Mouse (Mus musculus) lung, embryonic 14.5 days (tissue): Measurements from ENCODE around the gene Supt20. TPM values are rescaled to one million over a fixed set of nuclear protein-coding genes. Genes with fewer than 3 reads are reported as not detected.

ENCODE experiments used
- ATAC-seq: fragments of 200-750 bp; cut with Nextera tagmentation; 2 replicates; pipeline ENCODE4 v1.8.0; 2017; ENCODE audit warnings: mild to moderate bottlenecking, moderate TSS enrichment, moderate library complexity; ENCODE audit not compliant: insufficient read depth
- DNase-seq: peaks from one replicate; pipeline ENCODE4 v3.0.0-alpha.2; 2015
- H3K27ac ChIP-seq: fragments of 300-500 bp; sonication (generic); 2 replicates; pipeline ENCODE4 v1.5.1; 2014; ENCODE audit warnings: low read depth, mild to moderate bottlenecking, moderate library complexity
- H3K27me3 ChIP-seq: fragments of 300-500 bp; sonication (generic); 2 replicates; pipeline ENCODE4 v1.6.1; 2014; ENCODE audit warnings: low read length, control low read depth; ENCODE audit not compliant: insufficient read depth
- H3K36me3 ChIP-seq: fragments of 300-500 bp; sonication (generic); 2 replicates; pipeline ENCODE4 v1.6.1; 2014; ENCODE audit warnings: control low read depth; ENCODE audit not compliant: insufficient read depth
- H3K4me1 ChIP-seq: fragments of 300-500 bp; sonication (generic); 2 replicates; pipeline ENCODE4 v1.6.1; 2014; ENCODE audit warnings: antibody characterized with exemption, control low read depth; ENCODE audit not compliant: insufficient read depth
- H3K4me2 ChIP-seq: fragments of 300-500 bp; sonication (generic); 2 replicates; pipeline ENCODE4 v1.6.1; 2014; ENCODE audit warnings: mild to moderate bottlenecking
- H3K4me3 ChIP-seq: fragments of 300-500 bp; sonication (generic); 2 replicates; pipeline ENCODE4 v1.5.1; 2014; ENCODE audit warnings: low read depth, low read length
- H3K9ac ChIP-seq: fragments of 300-500 bp; sonication (generic); 2 replicates; pipeline ENCODE4 v1.6.1; 2014
- H3K9me3 ChIP-seq: fragments of 300-500 bp; sonication (generic); 2 replicates; pipeline ENCODE4 v1.6.1; 2016; ENCODE audit warnings: low read depth, low read length, control low read depth
- CTCF ChIP-seq: IDR thresholded peaks from 2 replicates; pipeline ENCODE4 v1.5.1; 2016; ENCODE audit warnings: antibody characterized with exemption, low read depth
- WGBS: fragments of 180-500 bp; shearing (Covaris S2); extraction: QIAGEN DNeasy Blood & Tissue Kit; methylation state at CpG from one replicate; pipeline ENCODE4 v1.1.7; 2014; 5-methylcytosine and 5-hydroxymethylcytosine counted together
- polyA plus RNA-seq: library from polyadenylated mRNA; unstranded; fragments of >200 nt; fragmentation: Nextera tagmentation; extraction: Ambion mirVana; gene quantifications from 2 replicates; pipeline ENCODE4 v1.2.1, GENCODE M21; 2014

Supt20 gene
- polyA plus RNA-seq, 1 experiment from 2014 or later: 103 TPM

GRCm38 (mm10) chr3:54766034-54766433, 73.4 kb downstream of the Supt20 start:
- Histone ChIP-seq H3K36me3 (no peaks in the 10 kb centered on the region), H3K9ac (no peak overlapping the region), H3K4me2 (peak overlapping the region; percentile 32; the same call in 1 of the 2 replicates), H3K9me3 (no peaks in the 10 kb centered on the region), H3K27ac (peak overlapping the region; percentile 42; the same call in 1 of the 2 replicates), H3K4me1 (0 out of 2 replicates have a peak, but pooled peaks cover 6% of the 10 kb centered on the region), H3K4me3 (no peak overlapping the region), H3K27me3 (no peaks in the 10 kb centered on the region)
- WGBS: 40% methylated on average over 14 of the region's 14 CpGs
- TF ChIP-seq CTCF: no peak
- ATAC-seq: no peak
- DNase-seq: peak; percentile 69

GRCm38 (mm10) chr3:54766811-54767210, 74.2 kb downstream of the Supt20 start:
- Histone ChIP-seq H3K36me3 (no peaks in the 10 kb centered on the region), H3K4me2 (no peak overlapping the region; the same call in 1 of the 2 replicates), H3K4me1 (0 out of 2 replicates have a peak, but pooled peaks cover 2% of the 10 kb centered on the region), H3K27ac (no peak overlapping the region), H3K9me3 (no peaks in the 10 kb centered on the region), H3K4me3 (no peak overlapping the region), H3K9ac (no peak overlapping the region), H3K27me3 (no peaks in the 10 kb centered on the region)
- no peak for ATAC-seq
- DNase-seq: no peak
- TF ChIP-seq CTCF: no peak
- 65% methylated on average over 5 of the region's 5 CpGs for WGBS

DNA sequence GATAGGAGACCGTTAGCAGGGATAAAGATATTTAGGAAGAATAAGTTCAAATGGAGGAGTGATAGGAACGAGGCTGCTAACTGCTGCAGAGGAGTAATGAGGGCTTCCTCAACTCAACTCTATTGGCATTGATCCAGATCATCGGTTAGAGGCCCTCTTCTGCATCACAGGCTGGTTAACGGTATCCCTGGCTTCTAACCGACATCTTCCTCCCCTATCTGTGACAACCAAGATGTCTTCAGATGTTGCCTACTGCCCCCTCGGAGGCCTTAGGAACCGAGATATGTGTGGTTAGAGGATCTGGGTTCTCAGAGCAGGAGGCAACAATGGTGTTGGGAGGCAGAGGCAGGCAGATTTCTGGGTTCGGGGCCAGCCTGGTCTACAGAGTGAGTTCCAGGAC, 76.0 kb downstream of the Supt20 start:
- no peak for TF ChIP-seq CTCF
- H3K36me3 ChIP-seq: no peaks in the 10 kb centered on the region
- ATAC-seq: no peak
- no peak overlapping the region for H3K4me2 ChIP-seq
- H3K9ac ChIP-seq: no peak overlapping the region
- no peak overlapping the region for H3K27ac ChIP-seq
- no peaks in the 10 kb centered on the region; the same call in 1 of the 2 replicates for H3K9me3 ChIP-seq
- H3K4me3 ChIP-seq: no peak overlapping the region
- WGBS: 81% methylated on average over 8 of the region's 8 CpGs
- peak; percentile 40 for DNase-seq
- no peaks in the 10 kb centered on the region for H3K27me3 ChIP-seq
- no peaks in the 10 kb centered on the region for H3K4me1 ChIP-seq

DNA sequence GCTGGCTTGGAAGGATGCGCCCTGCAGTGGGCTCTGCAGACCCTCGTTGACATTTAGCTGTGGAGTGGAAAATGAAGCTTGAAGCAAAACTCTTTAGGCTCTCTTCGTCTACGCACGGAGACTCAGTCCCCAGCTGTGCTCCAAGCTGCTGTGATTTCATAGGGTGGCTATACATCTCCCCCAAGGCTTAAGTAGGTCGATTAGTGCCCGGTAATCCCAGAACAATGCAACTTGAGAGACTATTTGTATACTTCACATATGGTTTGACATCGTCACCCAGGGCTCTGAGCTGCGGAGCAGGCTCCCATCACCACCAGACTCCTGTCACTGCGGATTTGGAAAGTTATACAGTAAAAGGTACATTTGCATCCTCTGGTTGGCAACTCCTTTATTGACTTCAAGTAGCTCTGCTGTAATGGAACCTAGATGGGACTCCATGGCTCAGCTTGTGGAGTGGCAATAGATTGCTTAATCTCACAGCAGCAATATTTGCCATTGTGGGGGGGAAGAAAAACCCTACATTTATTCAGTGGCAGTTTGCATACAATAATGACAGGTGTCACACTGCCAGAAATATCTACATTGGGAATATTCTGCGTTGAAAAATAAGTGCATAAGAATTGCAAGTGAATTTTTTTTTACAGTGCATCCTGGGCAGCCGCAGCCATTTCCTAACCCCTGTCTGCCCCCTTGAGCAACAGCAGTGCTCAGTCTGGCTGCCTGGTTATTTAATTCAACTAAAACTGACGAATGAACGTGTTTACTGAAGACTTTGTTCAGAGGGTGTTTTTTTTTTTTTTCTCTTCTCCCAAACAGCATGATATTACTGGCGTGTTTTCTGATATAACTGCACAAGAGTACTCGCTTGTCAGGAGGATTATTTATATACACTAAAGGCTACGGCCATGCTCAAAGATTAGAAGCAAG, 77.0 kb downstream of the Supt20 start:
- 61% methylated on average over 17 of the region's 17 CpGs for WGBS
- H3K9ac ChIP-seq: no peak overlapping the region
- TF ChIP-seq CTCF: no peak
- H3K27ac ChIP-seq: no peak overlapping the region
- DNase-seq (peak; percentile 34), ATAC-seq (no peak)
- no peak overlapping the region for H3K4me3 ChIP-seq
- no peaks in the 10 kb centered on the region for H3K27me3 ChIP-seq
- H3K4me2 ChIP-seq: no peak overlapping the region
- H3K4me1 ChIP-seq: no peaks in the 10 kb centered on the region
- no peaks in the 10 kb centered on the region for H3K36me3 ChIP-seq
- H3K9me3 ChIP-seq: no peaks in the 10 kb centered on the region; the same call in 1 of the 2 replicates

GRCm38 (mm10) chr3:54773613-54774012, 81.0 kb downstream of the Supt20 start:
- Histone ChIP-seq H3K36me3 (no peaks in the 10 kb centered on the region), H3K4me3 (no peak overlapping the region), H3K4me2 (no peak overlapping the region), H3K4me1 (no peaks in the 10 kb centered on the region), H3K9ac (no peak overlapping the region), H3K27ac (no peak overlapping the region), H3K27me3 (no peaks in the 10 kb centered on the region), H3K9me3 (no peaks in the 10 kb centered on the region; the same call in 1 of the 2 replicates)
- ATAC-seq (no peak), DNase-seq (no peak)
- TF ChIP-seq CTCF: 0 out of 2 replicates have a peak, but pooled peaks have one; percentile 18
- WGBS: 78% methylated on average over 6 of the region's 6 CpGs

- H3K4me3 ChIP-seq: no peak overlapping the region
- no peak for DNase-seq
- H3K9me3 ChIP-seq: no peaks in the 10 kb centered on the region; the same call in 1 of the 2 replicates
- H3K36me3 ChIP-seq: no peaks in the 10 kb centered on the region
- 66% methylated on average over 7 of the region's 7 CpGs for WGBS
- no peak overlapping the region for H3K4me2 ChIP-seq
- no peaks in the 10 kb centered on the region for H3K4me1 ChIP-seq
- ATAC-seq: no peak
- TF ChIP-seq CTCF: no peak
- no peak overlapping the region for H3K9ac ChIP-seq
- H3K27ac ChIP-seq: no peak overlapping the region
- H3K27me3 ChIP-seq: no peaks in the 10 kb centered on the region
Measured at GRCm38 (mm10) chr3:54775989-54776631, 83.5 kb downstream of the Supt20 start.

Other genes starting within 250 kb of the Supt20 start
- gene Gm21958, start 21.5 kb downstream of the Supt20 start, polyA plus RNA-seq: 1.7 TPM in 1 of 2 replicates, not detected in the other
- gene Exosc8, start 42.6 kb downstream of the Supt20 start, polyA plus RNA-seq: 149 and 154 TPM in 2 replicates
- gene Alg5, start 42.7 kb downstream of the Supt20 start, polyA plus RNA-seq: 50.7 and 57.1 TPM in 2 replicates
- gene Smad9, start 62.8 kb downstream of the Supt20 start, polyA plus RNA-seq: 2.4 and 2.9 TPM in 2 replicates
- 34.4 and 35.6 TPM in 2 replicates for gene Rfxap, start 115.0 kb downstream of the Supt20 start, polyA plus RNA-seq
- 0.09 TPM in 1 of 2 replicates, not detected in the other for gene Sertm1, start 223.1 kb downstream of the Supt20 start, polyA plus RNA-seq